Mouse (Mus musculus) T-helper 17 cell (primary cell): ENCODE measurements around the gene Fam229b.

Experiments used
- in situ Hi-C, 2 experiments: fragments of 300-600 bp; cut with MboI, MseI; formaldehyde crosslinking; loops; 1 replicate in 1 of 2; 2 replicates in 1 of 2; pipeline ENCODE4 v1.15.1; 2025; ENCODE audit warnings: high pct_unique_total_duplicates in 2 of 2

The Fam229b gene

GRCm38 (mm10) chr10:39140843-39141242 lies 7.1 kb upstream of the Fam229b start:
- in situ Hi-C loops = no loop called here

GRCm38 (mm10) chr10:39138761-39139160 lies 5.0 kb upstream of the Fam229b start:
- in situ Hi-C loops = no loop called here

GRCm38 (mm10) chr10:39137766-39138165 lies 4.1 kb upstream of the Fam229b start:
- in situ Hi-C loops = no loop called here

GRCm38 (mm10) chr10:39121412-39121811 lies 12.3 kb downstream of the Fam229b start:
- in situ Hi-C loops = no loop called here

- in situ Hi-C loops = no loop called here
Measured at GRCm38 (mm10) chr10:39109489-39109874, 24.2 kb downstream of the Fam229b start.

GRCm38 (mm10) chr10:39108837-39109488 lies 24.8 kb downstream of the Fam229b start:
- in situ Hi-C loops = no loop called here

- in situ Hi-C loops = no loop called here
Measured at GRCm38 (mm10) chr10:39106935-39107334, 26.8 kb downstream of the Fam229b start.

GRCm38 (mm10) chr10:39106413-39106812 lies 27.3 kb downstream of the Fam229b start:
- in situ Hi-C loops = no loop called here

- in situ Hi-C loops = no loop called here
Measured at GRCm38 (mm10) chr10:39104803-39105449, 28.8 kb downstream of the Fam229b start.

GRCm38 (mm10) chr10:39098746-39099145 lies 35.0 kb downstream of the Fam229b start:
- in situ Hi-C loops = loop anchor here in 1 of 2 experiments (25.0 kb wide), 1 partner anchor 1664 kb away; no protein-coding TSS in a partner anchor

GRCm38 (mm10) chr10:39096981-39097380 lies 36.7 kb downstream of the Fam229b start:
- in situ Hi-C loops = loop anchor here in 1 of 2 experiments (25.0 kb wide), 1 partner anchor 1665 kb away; no protein-coding TSS in a partner anchor

GRCm38 (mm10) chr10:39072048-39072447 lies 61.7 kb downstream of the Fam229b start:
- in situ Hi-C loops = loop anchor here in 1 of 2 experiments (25.0 kb wide), 1 partner anchor 1985 kb away; no protein-coding TSS in a partner anchor
